Mouse (Mus musculus): ENCODE data around the gene Zfp750. TPM values are rescaled to one million over a fixed set of nuclear protein-coding genes. Genes with fewer than 3 reads are reported as not detected.
A peak's percentile ranks its signal among the peaks of the same experiment; 100 is the strongest.

The Zfp750 gene
- polyA plus RNA-seq (2016; fragmentation: Nextera tagmentation; extraction: Ambion mirVana): 0.51 and 1.4 TPM in 2 replicates

- no peak within 1 kb of the TSS for H3K4me3 ChIP-seq
- H3K36me3 ChIP-seq: no peaks in the 10 kb centered on the region
- no peak within 1 kb of the TSS for H3K27ac ChIP-seq
- H3K9me3 ChIP-seq (replicated peaks): no peaks in the 10 kb centered on the region
- H3K27me3 ChIP-seq (ENCODE audit: low read depth, poor library complexity, severe bottlenecking): no peaks in the 10 kb centered on the region
- peak; percentile 31 for DNase-seq (ENCODE audit: low spot score)
- 0 out of 2 replicates have a peak, but pooled peaks cover 4% of the 10 kb centered on the region for H3K4me1 ChIP-seq
- WGBS: 51% methylated on average over 10 of the region's 10 CpGs
Observed at GRCm38 (mm10) chr11:121519131-121519530, at the start of gene Zfp750. Gene Zfp750, minus strand, starts transcription at chr11:121519333.

- no peaks in the 10 kb centered on the region for H3K9me3 ChIP-seq (replicated peaks)
- peaks cover 8% of the 10 kb centered on the region; the same call in 1 of the 2 replicates for H3K36me3 ChIP-seq
- H3K27ac ChIP-seq: no peak overlapping the region
- DNase-seq (ENCODE audit: low spot score): no peak
- 96% methylated on average over 4 of the region's 4 CpGs for WGBS
- H3K27me3 ChIP-seq (ENCODE audit: low read depth, poor library complexity, severe bottlenecking): no peaks in the 10 kb centered on the region
- H3K4me1 ChIP-seq: no peaks in the 10 kb centered on the region
- H3K4me3 ChIP-seq: no peak overlapping the region
Observed at GRCm38 (mm10) chr11:121564265-121564664, 45.1 kb upstream of the Zfp750 start.

- H3K27ac ChIP-seq: no peak overlapping the region
- peaks cover 8% of the 10 kb centered on the region; the same call in 1 of the 2 replicates for H3K36me3 ChIP-seq
- no peak for DNase-seq (ENCODE audit: low spot score)
- no peaks in the 10 kb centered on the region for H3K27me3 ChIP-seq (ENCODE audit: low read depth, poor library complexity, severe bottlenecking)
- no peaks in the 10 kb centered on the region for H3K4me1 ChIP-seq
- WGBS: 96% methylated on average over 5 of the region's 5 CpGs
- no peak overlapping the region for H3K4me3 ChIP-seq
- H3K9me3 ChIP-seq (replicated peaks): no peaks in the 10 kb centered on the region
Observed at GRCm38 (mm10) chr11:121563312-121563711, 44.2 kb upstream of the Zfp750 start.

GRCm38 (mm10) chr11:121560294-121560663 lies 41.1 kb upstream of the Zfp750 start:
- Histone ChIP-seq H3K9me3 (replicated peaks) (no peaks in the 10 kb centered on the region), H3K36me3 (peaks cover 20% of the 10 kb centered on the region), H3K4me1 (no peaks in the 10 kb centered on the region), H3K27ac (no peak overlapping the region), H3K27me3 (ENCODE audit: low read depth, poor library complexity, severe bottlenecking) (no peaks in the 10 kb centered on the region), H3K4me3 (no peak overlapping the region)
- WGBS: 77% methylated on average over 7 of the region's 7 CpGs
- no peak for DNase-seq (ENCODE audit: low spot score)

GRCm38 (mm10) chr11:121559527-121560293 lies 40.6 kb upstream of the Zfp750 start:
- Histone ChIP-seq H3K36me3 (peaks cover 19% of the 10 kb centered on the region), H3K9me3 (replicated peaks) (no peaks in the 10 kb centered on the region), H3K27me3 (ENCODE audit: low read depth, poor library complexity, severe bottlenecking) (no peaks in the 10 kb centered on the region), H3K27ac (no peak overlapping the region), H3K4me3 (no peak overlapping the region), H3K4me1 (no peaks in the 10 kb centered on the region)
- WGBS: 91% methylated on average over 4 of the region's 4 CpGs
- DNase-seq (ENCODE audit: low spot score): no peak

GRCm38 (mm10) chr11:121558522-121558921 lies 39.4 kb upstream of the Zfp750 start:
- Histone ChIP-seq H3K27me3 (ENCODE audit: low read depth, poor library complexity, severe bottlenecking) (no peaks in the 10 kb centered on the region), H3K27ac (no peak overlapping the region), H3K4me3 (no peak overlapping the region), H3K36me3 (peaks cover 12% of the 10 kb centered on the region; the same call in 1 of the 2 replicates), H3K9me3 (replicated peaks) (no peaks in the 10 kb centered on the region), H3K4me1 (no peaks in the 10 kb centered on the region)
- no peak for DNase-seq (ENCODE audit: low spot score)
- 86% methylated on average over 3 of the region's 3 CpGs for WGBS

- peaks cover 12% of the 10 kb centered on the region; the same call in 1 of the 2 replicates for H3K36me3 ChIP-seq
- no peaks in the 10 kb centered on the region for H3K9me3 ChIP-seq (replicated peaks)
- 89% methylated on average over 1 of the region's 1 CpGs for WGBS
- no peak overlapping the region for H3K4me3 ChIP-seq
- H3K27ac ChIP-seq: no peak overlapping the region
- no peaks in the 10 kb centered on the region for H3K4me1 ChIP-seq
- DNase-seq (ENCODE audit: low spot score): no peak
- no peaks in the 10 kb centered on the region for H3K27me3 ChIP-seq (ENCODE audit: low read depth, poor library complexity, severe bottlenecking)
Observed at GRCm38 (mm10) chr11:121557946-121558345, 38.8 kb upstream of the Zfp750 start.

GRCm38 (mm10) chr11:121556727-121557126 lies 37.6 kb upstream of the Zfp750 start:
- WGBS: 71% methylated on average over 1 of the region's 1 CpGs
- no peaks in the 10 kb centered on the region for H3K9me3 ChIP-seq (replicated peaks)
- peaks cover 12% of the 10 kb centered on the region; the same call in 1 of the 2 replicates for H3K36me3 ChIP-seq
- H3K4me1 ChIP-seq: no peaks in the 10 kb centered on the region
- no peak for DNase-seq (ENCODE audit: low spot score)
- H3K27me3 ChIP-seq (ENCODE audit: low read depth, poor library complexity, severe bottlenecking): no peaks in the 10 kb centered on the region
- no peak overlapping the region for H3K27ac ChIP-seq
- H3K4me3 ChIP-seq: no peak overlapping the region

GRCm38 (mm10) chr11:121553458-121553857 lies 34.3 kb upstream of the Zfp750 start:
- Histone ChIP-seq H3K27me3 (ENCODE audit: low read depth, poor library complexity, severe bottlenecking) (no peaks in the 10 kb centered on the region), H3K4me1 (peaks cover 15% of the 10 kb centered on the region; the same call in 1 of the 2 replicates), H3K9me3 (replicated peaks) (no peaks in the 10 kb centered on the region), H3K36me3 (peaks cover 18% of the 10 kb centered on the region; the same call in 1 of the 2 replicates), H3K4me3 (no peak overlapping the region), H3K27ac (no peak overlapping the region)
- WGBS: 91% methylated on average over 3 of the region's 3 CpGs
- DNase-seq (ENCODE audit: low spot score): no peak

- Histone ChIP-seq H3K9me3 (replicated peaks) (no peaks in the 10 kb centered on the region), H3K27me3 (ENCODE audit: low read depth, poor library complexity, severe bottlenecking) (no peaks in the 10 kb centered on the region), H3K36me3 (peaks cover 18% of the 10 kb centered on the region; the same call in 1 of the 2 replicates), H3K4me3 (no peak overlapping the region), H3K4me1 (peaks cover 15% of the 10 kb centered on the region; the same call in 1 of the 2 replicates), H3K27ac (no peak overlapping the region)
- DNase-seq (ENCODE audit: low spot score): no peak
- 91% methylated on average over 7 of the region's 7 CpGs for WGBS
Observed at GRCm38 (mm10) chr11:121552846-121553457, 33.8 kb upstream of the Zfp750 start.

GRCm38 (mm10) chr11:121552167-121552566 lies 33.0 kb upstream of the Zfp750 start:
- no peaks in the 10 kb centered on the region for H3K27me3 ChIP-seq (ENCODE audit: low read depth, poor library complexity, severe bottlenecking)
- 0 out of 2 replicates have a peak, but pooled peaks cover 10% of the 10 kb centered on the region for H3K36me3 ChIP-seq
- 87% methylated on average over 4 of the region's 4 CpGs for WGBS
- DNase-seq (ENCODE audit: low spot score): no peak
- no peak overlapping the region for H3K4me3 ChIP-seq
- peaks cover 15% of the 10 kb centered on the region; the same call in 1 of the 2 replicates for H3K4me1 ChIP-seq
- H3K27ac ChIP-seq: no peak overlapping the region
- no peaks in the 10 kb centered on the region for H3K9me3 ChIP-seq (replicated peaks)

GRCm38 (mm10) chr11:121551206-121551799 lies 32.2 kb upstream of the Zfp750 start:
- 0 out of 2 replicates have a peak, but pooled peaks cover 6% of the 10 kb centered on the region for H3K36me3 ChIP-seq
- H3K4me3 ChIP-seq: no peak overlapping the region
- peaks cover 15% of the 10 kb centered on the region; the same call in 1 of the 2 replicates for H3K4me1 ChIP-seq
- no peaks in the 10 kb centered on the region for H3K9me3 ChIP-seq (replicated peaks)
- DNase-seq (ENCODE audit: low spot score): no peak
- WGBS: 97% methylated on average over 5 of the region's 5 CpGs
- no peaks in the 10 kb centered on the region for H3K27me3 ChIP-seq (ENCODE audit: low read depth, poor library complexity, severe bottlenecking)
- H3K27ac ChIP-seq: no peak overlapping the region
